Comparison of ENCODE assay signal across 8 mouse cellular contexts in the genomic region with DNA sequence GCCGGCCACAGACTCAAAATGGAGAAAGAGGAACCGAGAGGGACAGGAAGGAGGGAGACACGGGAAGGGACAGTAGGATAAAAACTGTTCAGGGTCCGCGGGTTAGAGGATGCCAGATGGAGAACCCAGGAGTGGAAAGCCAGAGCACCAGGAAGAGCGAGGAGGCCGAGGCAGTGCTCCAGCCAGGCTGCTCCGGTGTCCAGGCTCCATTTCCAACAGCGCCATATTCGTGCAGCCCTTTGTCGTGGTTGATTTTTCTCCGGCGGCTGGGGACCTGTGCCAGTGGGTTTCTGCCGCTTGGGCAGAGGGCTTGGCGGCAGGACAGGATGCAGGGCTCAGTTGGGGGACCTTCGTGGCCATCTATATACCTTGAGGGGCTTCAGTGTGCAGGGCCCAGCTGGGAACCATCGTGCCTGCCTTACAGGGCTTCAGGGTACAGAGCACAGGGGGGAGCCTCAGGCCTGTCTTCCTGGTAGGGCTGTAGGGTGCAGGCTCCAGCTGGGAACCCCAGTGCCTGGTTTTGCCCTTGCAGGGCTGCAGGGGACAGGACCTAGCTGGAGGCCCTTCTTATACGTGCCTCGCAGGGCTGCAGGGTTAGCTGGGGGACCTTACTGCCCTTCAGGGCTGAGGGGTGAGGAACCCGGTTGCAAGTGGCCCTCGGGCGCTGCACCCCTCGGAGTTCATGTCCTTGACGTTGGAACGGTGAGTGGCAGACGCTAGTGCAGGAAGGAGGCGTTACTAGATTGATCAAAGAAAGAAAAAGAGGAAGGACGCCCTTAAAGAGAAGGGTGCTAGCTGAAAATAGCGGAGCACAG.
DNase-seq lines count a peak whose midpoint lies in the region; ATAC-seq lines count a peak whose summit lies in the region.

No protein-coding gene starts in this region.

- H3K27me3 ChIP-seq in forebrain, embryonic 13.5 days = peaks cover 73% of the 10 kb centered on the region
- H3K27me3 ChIP-seq in neural tube, embryonic 13.5 days = peaks cover 76% of the 10 kb centered on the region

- peak overlapping the region; percentile 61 for H3K9ac ChIP-seq in forebrain, embryonic 13.5 days
- H3K9ac ChIP-seq in neural tube, embryonic 13.5 days = peak overlapping the region; percentile 66

- intact Hi-C loops in heart, postnatal 25 days (cut with DNase I) = loop anchor here (5.0 kb wide), 3 partner anchors 64 to 149 kb away; a partner anchor contains a TSS

- peak overlapping the region; percentile 45 for H3K4me3 ChIP-seq in forebrain, embryonic 13.5 days
- H3K4me3 ChIP-seq in neural tube, embryonic 13.5 days = peak overlapping the region; percentile 43

- H3K27ac ChIP-seq in forebrain, embryonic 13.5 days = no peak overlapping the region
- no peak overlapping the region for H3K27ac ChIP-seq in neural tube, embryonic 13.5 days (replicated peaks)

- H3K36me3 ChIP-seq in forebrain, embryonic 13.5 days (ENCODE audit: poor library complexity, severe bottlenecking) = no peaks in the 10 kb centered on the region
- H3K36me3 ChIP-seq in neural tube, embryonic 13.5 days = no peaks in the 10 kb centered on the region

- H3K4me1 ChIP-seq in forebrain, embryonic 13.5 days = peaks cover 25% of the 10 kb centered on the region
- H3K4me1 ChIP-seq in neural tube, embryonic 13.5 days (replicated peaks) = peaks cover 26% of the 10 kb centered on the region

- peak; percentile 78 for ATAC-seq in CD4-positive, CD25-positive, alpha-beta regulatory T cell, adult 4 months
- peak; percentile 62 for ATAC-seq in cerebellum, adult (ENCODE audit: insufficient number of reproducible peaks, low FRiP score, low TSS enrichment)
- peak; percentile 85 for ATAC-seq in forebrain, embryonic 13.5 days
- ATAC-seq in neural tube, embryonic 13.5 days (ENCODE audit: low read depth) = peak; percentile 80

- under 1% methylated on average over 29 of the region's 29 CpGs for WGBS in forebrain, embryonic 13.5 days
- WGBS in neural tube, embryonic 13.5 days = 0% methylated on average over 29 of the region's 29 CpGs

- peak; percentile 6 for DNase-seq in heart, postnatal 25 days (ENCODE audit: low spot score)
- DNase-seq in kidney, postnatal 4 days = peak; percentile 48 to 65
- DNase-seq in lung, adult 18-20 months = peak; percentile 15 to 24
- peak; percentile 77 for DNase-seq in thymus, postnatal 14 days

- H3K9me3 ChIP-seq in forebrain, embryonic 13.5 days (replicated peaks) = no peaks in the 10 kb centered on the region
- H3K9me3 ChIP-seq in neural tube, embryonic 13.5 days = no peaks in the 10 kb centered on the region

- peak overlapping the region; percentile 71 for H3K4me2 ChIP-seq in forebrain, embryonic 13.5 days
- H3K4me2 ChIP-seq in neural tube, embryonic 13.5 days = peak overlapping the region; percentile 76

Comparison
In these comparisons a context has a peak if more than half of its experiments do, and no peak if none do; other contexts are left out.
1. DNase-seq: peak in every context shown above with its lines; median percentile 77 in thymus, postnatal 14 days; 56 in kidney, postnatal 4 days; 20 in lung, adult 18-20 months; 6 in heart, postnatal 25 days.